Mouse (Mus musculus): ENCODE results near the gene Ice2. TPM values are rescaled to one million over a fixed set of nuclear protein-coding genes. Genes with fewer than 3 reads are reported as not detected.

Gene Ice2
- 10 to 100 TPM; 13.6 to 14.4 TPM for total RNA-seq (2021)

- peak; percentile 71 to 76 for DNase-seq
Measured at GRCm38 (mm10) chr9:69397760-69398452, at the start of gene Ice2. Ice2 (plus strand) TSS chr9:69397906.

- DNase-seq, result no peak
Measured at GRCm38 (mm10) chr9:69349537-69349936, 48.2 kb upstream of the Ice2 start.

GRCm38 (mm10) chr9:69354228-69354627 is 43.5 kb upstream of the Ice2 start:
- DNase-seq, result peak; percentile 14 to 15

- peak; percentile 38 to 50 for DNase-seq
Measured at GRCm38 (mm10) chr9:69357834-69358233, 39.9 kb upstream of the Ice2 start.

- no peak for DNase-seq
Measured at GRCm38 (mm10) chr9:69358797-69359196, 38.9 kb upstream of the Ice2 start.

GRCm38 (mm10) chr9:69361951-69362445 is 35.7 kb upstream of the Ice2 start:
- no peak for DNase-seq

- DNase-seq, result no peak
Measured at GRCm38 (mm10) chr9:69362766-69363165, 34.9 kb upstream of the Ice2 start.

- DNase-seq, result no peak
Measured at GRCm38 (mm10) chr9:69364117-69364516, 33.6 kb upstream of the Ice2 start.

- no peak for DNase-seq
Measured at GRCm38 (mm10) chr9:69367055-69367454, 30.7 kb upstream of the Ice2 start.

- peak; percentile 46 to 60 for DNase-seq
Measured at GRCm38 (mm10) chr9:69368071-69368470, 29.6 kb upstream of the Ice2 start.

- no peak for DNase-seq
Measured at GRCm38 (mm10) chr9:69371046-69371724, 26.5 kb upstream of the Ice2 start.

- no peak for DNase-seq
Measured at GRCm38 (mm10) chr9:69372871-69373270, 24.8 kb upstream of the Ice2 start.

- DNase-seq, result no peak
Measured at GRCm38 (mm10) chr9:69376982-69377653, 20.6 kb upstream of the Ice2 start.

- DNase-seq, result no peak
Measured at GRCm38 (mm10) chr9:69377654-69378045, 20.1 kb upstream of the Ice2 start.

- DNase-seq, result no peak
Measured at GRCm38 (mm10) chr9:69380546-69380945, 17.2 kb upstream of the Ice2 start.

GRCm38 (mm10) chr9:69381741-69382140 is 16.0 kb upstream of the Ice2 start:
- no peak for DNase-seq

- DNase-seq, result no peak
Measured at GRCm38 (mm10) chr9:69384475-69384874, 13.2 kb upstream of the Ice2 start.

GRCm38 (mm10) chr9:69384905-69385304 is 12.8 kb upstream of the Ice2 start:
- no peak for DNase-seq

GRCm38 (mm10) chr9:69387296-69387695 is 10.4 kb upstream of the Ice2 start:
- DNase-seq, result no peak

- DNase-seq, result no peak
Measured at GRCm38 (mm10) chr9:69390631-69391030, 7.1 kb upstream of the Ice2 start.

GRCm38 (mm10) chr9:69394234-69394633 is 3.5 kb upstream of the Ice2 start:
- no peak for DNase-seq

- DNase-seq, result no peak
Measured at GRCm38 (mm10) chr9:69397432-69397759, 310 bp upstream of the Ice2 start.

- peak in 1 of 2 experiments; percentile 2 for DNase-seq
Measured at GRCm38 (mm10) chr9:69398453-69398850, 746 bp downstream of the Ice2 start.

GRCm38 (mm10) chr9:69404671-69405070 is 7.0 kb downstream of the Ice2 start:
- no peak for DNase-seq

Data from layer of hippocampus, postnatal 36 days (tissue).